Mouse (Mus musculus): ENCODE data around the gene Cd200r1.
"Not testable (repeated sequence)": the region's sequence is repeated elsewhere in the genome, so short reads cannot be mapped to it uniquely, and the experiment has no call there.

Gene Cd200r1

DNA sequence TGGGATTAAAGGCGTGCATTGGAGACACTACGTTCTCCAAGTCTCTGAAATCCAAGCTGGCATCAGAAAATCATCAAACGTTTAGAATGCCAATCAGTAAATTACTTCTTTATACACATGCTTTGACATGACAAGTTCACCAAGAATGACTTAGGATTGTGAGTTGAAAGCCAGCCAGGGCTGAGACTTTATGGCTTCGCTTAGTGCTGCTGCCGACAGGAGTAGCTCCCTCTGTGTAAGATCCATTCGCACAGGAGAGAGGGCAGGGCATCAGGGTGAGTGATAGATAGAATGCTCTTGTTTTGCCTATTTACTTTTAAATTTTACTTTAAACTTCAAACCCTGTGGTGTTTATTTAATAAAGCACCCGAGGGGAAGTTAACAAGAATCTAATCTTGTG, 2.0 kb downstream of the Cd200r1 start:
- no peak for DNase-seq

DNA sequence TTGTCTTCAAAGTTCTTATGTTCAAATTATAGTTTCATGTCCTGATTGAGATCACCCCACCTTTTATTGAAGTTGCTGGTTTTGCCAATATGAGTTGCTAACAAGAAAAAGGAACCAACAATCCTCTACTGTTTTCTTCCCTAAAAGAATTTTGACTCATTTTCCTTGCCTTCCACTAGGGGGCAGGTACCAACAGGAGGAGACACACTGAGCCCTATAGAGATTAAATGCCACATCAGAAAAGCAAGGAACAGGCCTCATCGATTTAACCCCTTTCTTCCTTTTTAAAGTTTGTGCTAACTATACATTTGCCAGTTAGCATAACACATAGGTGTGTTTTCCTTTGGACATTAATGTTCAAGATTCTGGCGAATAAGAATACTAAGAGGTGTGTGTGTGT, 2.4 kb downstream of the Cd200r1 start:
- no peak for DNase-seq

DNA sequence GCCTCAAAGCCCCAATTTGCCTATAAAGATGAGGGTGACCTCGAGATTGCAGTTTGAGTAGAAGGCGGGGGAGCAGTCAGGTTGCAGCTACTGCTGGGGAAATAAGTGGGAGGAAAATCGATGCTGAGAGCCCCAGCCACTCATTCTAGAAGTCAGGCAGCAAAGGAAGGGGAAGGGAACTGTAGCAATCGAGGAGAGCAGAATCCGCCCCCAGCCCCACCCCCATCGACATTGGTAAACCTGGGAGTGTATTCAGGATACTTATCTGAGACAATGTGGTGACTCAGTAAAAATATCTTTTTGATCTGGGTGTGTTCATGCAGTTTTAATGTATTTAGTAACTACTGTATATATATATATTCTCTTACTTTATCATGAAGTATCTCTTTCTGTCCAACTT, 7.0 kb downstream of the Cd200r1 start:
- DNase-seq = no peak

DNA sequence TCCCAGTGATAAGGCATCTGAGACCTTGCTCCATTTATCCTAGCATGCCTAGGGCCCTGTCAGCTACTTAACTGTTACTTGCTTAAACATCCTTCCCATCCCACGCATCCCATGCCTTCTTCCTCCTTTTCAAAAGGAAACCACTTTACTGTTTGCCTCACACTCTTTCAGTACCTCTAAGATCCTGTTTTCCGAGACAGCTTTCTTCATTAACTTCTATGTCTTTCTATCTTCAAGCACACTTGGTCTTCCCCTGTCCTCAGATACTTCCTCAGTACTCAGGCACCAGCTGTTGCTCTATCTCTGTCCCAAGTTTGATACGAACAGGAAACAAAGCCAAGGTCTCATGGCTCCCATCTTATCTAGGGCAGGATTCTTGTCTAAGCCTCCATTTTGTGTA, 8.1 kb downstream of the Cd200r1 start:
- no peak for DNase-seq

DNA sequence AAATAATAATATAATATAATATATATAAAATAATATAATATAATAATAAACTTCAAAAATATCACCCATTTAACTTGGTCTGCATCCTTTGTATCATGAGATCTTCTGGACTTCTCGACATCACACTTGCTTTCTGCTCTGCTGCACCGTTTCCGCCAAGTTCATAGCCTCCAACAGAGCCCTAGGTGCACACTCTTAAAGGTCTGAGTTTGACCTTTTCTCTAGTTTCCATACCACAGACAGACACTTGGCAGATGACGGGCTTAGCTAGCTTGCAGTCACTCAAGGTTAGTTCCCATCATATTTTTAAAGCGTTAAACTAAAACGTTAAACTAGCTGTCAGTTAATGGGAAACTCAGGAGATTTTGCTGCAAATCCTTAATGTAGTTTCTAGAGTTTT, 8.7 kb downstream of the Cd200r1 start:
- DNase-seq = no peak

DNA sequence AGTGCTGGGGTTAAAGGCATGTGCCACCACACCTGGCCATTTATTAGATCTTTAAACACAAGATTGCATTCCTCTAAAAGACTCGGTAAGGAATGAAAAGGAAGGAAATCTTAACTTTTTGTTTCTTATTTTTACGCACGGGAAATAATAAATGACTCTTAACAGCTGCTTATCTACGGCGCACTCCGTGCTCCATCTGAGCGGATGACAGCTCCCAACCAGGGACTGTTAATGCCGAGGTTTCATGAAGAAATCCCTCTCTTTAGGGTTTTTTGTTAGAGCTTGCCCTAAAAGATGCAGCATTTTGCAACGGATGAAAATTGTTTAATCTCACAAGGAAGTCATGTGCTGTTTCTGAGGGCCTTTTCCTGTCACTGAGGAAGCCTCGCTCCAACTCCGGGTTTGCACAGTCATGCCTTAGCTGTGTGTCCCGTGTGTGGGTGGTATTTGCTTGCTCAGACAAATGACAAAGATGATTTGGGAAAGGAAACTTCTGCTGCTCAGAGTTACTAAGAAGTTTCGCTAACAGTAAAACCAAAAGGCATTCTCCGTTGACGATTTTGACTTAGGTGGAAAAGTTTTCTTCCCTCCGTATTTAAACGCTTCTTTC, 13.1 kb downstream of the Cd200r1 start:
- DNase-seq = peak; percentile 60

DNA sequence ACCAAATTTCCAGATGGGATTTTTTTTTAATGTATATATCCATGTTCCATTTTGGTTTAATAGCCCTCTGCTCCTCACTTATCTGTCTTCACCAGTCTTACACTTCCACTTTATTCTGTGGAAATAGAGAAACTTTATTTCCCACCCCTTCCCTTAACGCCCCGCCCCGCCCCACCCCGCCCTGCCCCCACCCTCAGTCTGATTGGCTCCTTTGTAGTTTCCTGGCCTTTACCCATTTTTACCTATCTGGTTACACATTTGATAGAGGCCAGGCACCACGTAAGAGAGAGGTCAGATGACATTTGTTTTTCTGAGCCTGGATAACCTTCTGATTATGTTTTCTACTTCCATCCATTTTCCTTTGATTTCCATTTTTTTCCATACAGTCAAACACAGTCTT, 14.0 kb downstream of the Cd200r1 start:
- no peak for DNase-seq

DNA sequence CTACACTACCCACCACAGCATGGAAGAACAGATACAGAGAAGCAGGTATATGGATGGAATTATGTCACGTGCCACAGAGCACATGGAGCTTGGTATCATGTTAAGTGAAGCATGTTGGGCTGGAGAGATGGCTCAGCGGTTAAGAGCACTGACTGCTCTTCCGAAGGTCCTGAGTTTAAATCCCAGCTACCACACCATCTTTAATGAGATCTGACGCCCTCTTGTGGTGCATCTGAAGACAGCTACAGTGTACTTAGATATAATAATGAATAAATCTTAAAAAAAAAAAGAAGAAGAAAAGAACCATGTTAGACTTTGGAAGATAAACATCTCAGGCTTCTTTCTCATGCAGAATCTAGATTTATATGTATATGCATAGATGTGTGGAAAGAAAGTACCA, 15.2 kb downstream of the Cd200r1 start:
- DNase-seq = no peak

DNA sequence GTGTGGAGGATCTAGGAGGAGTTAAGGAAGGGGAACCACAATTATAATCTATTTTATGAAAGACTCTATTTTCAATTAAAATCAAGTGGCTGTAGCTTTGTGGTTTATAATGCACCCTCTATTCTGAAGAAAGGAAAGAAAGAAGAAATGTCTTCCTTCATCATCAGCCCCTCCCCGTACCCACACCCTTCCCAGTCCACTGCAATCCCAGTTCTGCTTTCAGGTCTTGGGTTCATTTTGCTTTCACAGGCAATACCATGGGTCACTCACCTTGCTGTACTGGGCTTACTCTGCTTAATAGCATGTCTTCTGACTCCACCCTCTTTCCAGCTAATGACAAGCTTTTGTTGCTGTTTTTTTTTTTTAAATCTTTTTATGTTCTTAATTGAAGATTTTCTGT, 21.4 kb downstream of the Cd200r1 start:
- DNase-seq = no peak

DNA sequence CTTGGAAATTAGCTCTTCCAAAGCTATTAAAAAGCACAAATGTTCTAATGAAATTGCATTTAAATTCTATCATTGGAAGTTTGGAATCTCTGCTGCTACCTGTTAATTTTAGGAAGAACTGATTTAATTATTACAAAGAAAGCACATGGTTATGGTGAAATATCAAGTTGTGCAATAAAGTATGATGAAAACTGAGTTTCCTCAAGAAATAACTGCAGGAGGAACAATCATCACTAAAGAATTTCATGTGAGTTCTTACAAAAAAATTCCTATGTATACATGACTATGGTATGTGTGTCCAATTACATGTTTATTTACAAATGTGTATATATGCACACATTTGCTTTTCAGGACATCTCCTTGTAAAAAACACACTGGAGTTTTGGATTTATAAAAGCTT, 28.9 kb downstream of the Cd200r1 start:
- DNase-seq = no peak

DNA sequence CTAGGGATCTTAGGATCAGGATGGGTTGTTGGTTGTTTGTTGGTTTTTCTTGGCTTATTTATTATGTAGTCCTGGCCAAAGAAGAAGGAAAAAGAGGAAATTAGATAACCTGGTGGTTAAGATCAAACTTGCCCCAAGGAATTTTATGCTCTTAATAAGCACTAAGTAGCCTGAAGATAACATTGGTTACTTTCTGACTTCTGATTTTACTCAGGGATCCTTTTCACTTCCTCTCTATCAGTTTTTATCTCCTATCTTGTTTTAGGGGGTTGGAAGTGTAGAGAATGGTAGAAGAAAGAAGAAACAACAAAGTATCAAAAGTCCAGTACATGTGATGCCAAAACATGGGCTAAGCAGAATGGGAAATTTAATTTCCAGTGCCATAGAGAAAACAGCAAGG, 40.4 kb downstream of the Cd200r1 start:
- DNase-seq = no peak

DNA sequence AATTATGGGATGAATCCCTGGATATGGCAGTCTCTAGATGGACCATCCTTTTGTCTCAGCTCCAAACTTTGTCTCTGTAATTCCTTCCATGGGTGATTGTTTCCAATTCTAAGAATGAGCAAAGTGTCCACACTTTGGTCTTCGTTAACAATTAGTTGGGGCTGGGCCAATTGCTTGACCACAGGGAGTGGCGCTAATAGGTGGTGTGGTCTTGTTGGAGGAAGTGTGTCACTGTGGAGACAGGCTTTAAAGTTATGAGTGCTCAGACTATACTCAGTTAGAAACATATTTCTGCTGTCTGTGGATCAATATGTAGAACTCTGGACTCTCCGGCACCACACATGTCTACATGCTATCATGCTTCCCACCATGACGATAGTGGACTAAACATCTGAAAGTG, 44.7 kb downstream of the Cd200r1 start:
- DNase-seq = not testable (repeated sequence)

DNA sequence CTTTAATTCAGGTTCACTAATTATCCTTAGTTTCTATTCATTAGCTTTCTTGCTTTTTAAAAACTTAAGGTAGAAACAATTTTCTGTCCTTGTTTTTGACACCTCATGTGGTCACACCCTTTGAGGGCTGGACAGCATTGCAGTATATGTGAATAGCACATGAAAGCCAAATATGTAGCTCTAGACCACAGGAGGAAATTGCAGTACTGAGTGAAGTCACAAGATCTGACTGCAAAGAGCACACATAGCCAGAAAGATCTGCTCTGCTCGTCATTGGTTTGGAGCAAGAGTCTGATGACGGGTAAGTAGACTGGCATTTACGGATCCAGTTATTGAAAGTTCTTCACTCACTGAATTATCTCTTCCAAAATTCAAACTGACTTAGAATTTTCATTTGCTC, 46.0 kb downstream of the Cd200r1 start, which contains the start of gene Cd200r4:
Cd200r4 (plus strand) TSS at position 190 of the 400 bp plus-strand sequence.
- DNase-seq = no peak

DNA sequence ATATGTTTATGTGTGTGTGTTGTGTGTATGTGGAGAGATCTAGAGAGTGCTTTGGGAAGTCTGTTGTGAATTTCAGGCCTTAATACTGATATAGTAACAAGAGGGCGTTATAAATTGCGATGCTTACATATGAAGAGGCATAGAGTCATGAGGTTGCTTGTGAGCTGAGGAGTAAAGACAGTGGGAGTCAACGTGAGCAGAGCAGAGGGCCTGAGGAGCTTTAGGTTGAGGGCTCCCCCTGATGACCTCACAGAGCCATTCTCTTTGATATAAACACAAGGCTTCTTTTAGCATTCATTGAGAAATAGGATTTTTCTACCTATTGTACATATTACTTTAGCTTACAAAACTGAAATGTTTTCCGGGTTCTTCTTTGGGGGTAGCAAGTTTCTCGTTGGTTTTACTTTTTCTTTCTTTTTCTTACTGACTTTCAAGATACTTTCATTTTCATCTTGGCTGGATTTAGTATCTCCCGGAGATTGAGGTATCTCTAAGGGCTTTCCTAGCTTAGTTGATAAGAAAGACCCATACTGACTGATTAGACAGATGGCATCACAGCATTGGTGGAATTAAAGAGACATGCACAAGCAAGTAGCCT, 47.0 kb downstream of the Cd200r1 start:
- no peak for DNase-seq

DNA sequence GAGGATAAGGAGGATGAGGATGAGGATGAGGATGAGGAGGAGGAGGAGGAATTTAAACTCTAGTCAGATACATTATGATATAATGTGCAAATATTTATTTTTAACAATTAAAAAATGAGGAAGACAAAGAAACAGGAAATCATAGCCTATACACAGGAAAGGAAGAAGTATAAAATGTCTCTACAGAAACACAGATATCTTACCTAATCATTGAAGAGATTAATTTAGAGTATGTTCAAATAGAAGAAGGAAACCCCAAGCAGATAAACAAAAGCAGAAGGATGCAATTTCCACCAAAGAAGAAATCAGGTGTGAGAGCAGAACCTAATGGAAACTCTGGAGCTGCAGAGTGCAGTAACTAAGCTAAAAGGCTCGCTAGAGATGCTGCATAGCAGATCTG, 52.5 kb downstream of the Cd200r1 start:
- no peak for DNase-seq

DNA sequence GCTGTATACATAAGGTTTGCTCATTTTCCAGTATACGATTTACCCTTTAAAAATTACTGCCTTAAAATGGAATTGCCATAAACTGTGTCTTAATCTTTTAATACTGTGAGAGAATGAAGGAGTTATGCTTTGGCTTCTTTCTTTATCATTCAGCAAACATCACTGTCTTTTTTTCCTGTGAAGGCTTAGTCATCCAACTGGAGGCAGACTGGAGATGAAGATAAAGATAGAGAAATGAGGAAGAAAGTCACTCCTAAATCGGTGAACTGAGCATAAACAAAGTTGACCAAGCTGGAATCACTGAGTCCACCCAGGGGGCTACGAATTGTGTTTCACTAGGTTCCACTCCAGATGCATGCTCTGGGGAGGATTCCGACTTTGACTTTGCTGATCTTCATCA, 55.0 kb downstream of the Cd200r1 start:
- no peak for DNase-seq

DNA sequence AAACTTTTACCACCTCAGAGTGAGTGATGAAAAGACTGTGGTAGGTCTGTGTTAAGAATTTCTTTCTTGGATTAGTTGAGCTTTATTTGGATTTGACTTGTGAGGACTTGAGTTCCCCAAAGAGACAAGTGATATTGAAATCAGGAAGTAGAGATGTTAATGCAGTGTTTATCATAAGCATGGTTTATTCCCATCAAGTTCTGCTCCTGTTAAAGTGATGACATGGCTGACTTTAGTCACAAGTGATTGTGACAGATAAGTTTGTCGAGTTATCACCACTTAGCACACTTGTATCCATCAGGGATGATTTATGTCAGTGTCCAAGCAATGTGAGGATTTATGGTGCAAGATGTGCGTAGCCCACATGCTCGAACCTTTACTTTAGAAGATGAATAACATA, 66.8 kb downstream of the Cd200r1 start:
- no peak for DNase-seq

DNA sequence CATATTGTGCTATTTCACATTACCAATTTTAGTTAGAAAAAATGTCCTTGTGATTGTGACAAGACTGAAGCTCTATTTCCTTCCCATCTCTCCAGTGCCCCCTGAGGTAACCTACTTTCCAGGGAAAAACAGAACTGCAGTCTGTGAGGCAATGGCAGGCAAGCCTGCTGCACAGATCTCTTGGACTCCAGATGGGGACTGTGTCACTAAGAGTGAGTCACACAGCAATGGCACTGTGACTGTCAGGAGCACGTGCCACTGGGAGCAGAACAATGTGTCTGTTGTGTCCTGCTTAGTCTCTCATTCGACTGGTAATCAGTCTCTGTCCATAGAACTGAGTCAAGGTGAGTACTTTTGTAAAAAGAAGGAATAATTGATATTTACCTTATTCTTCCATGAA, 67.7 kb downstream of the Cd200r1 start:
- not testable (repeated sequence) for DNase-seq
